Mouse (Mus musculus) hindbrain, embryonic 16.5 days (tissue): Measurements from ENCODE around the gene Fezf2. TPM values are rescaled to one million over a fixed set of nuclear protein-coding genes. Genes with fewer than 3 reads are reported as not detected.

Source experiments
- ATAC-seq: fragments of 200-750 bp; cut with Nextera tagmentation; 2 replicates; pipeline ENCODE4 v1.8.0; 2017; ENCODE audit warnings: moderate TSS enrichment, moderate library complexity
- H3K27ac ChIP-seq: fragments of 300-500 bp; sonication (generic); 2 replicates; pipeline ENCODE4 v1.5.1; 2014; ENCODE audit warnings: low read depth, mild to moderate bottlenecking, control low read depth, low read length, moderate library complexity
- H3K27me3 ChIP-seq: fragments of 300-500 bp; sonication (generic); replicated peaks from 2 replicates; pipeline ENCODE4 v1.6.1; 2014; ENCODE audit warnings: low read length; ENCODE audit not compliant: control insufficient read depth, insufficient read depth
- H3K36me3 ChIP-seq: fragments of 300-500 bp; sonication (generic); 2 replicates; pipeline ENCODE4 v1.6.1; 2014; ENCODE audit warnings: mild to moderate bottlenecking, low read length, moderate library complexity, mixed read lengths; ENCODE audit not compliant: control insufficient read depth, insufficient read depth
- H3K4me1 ChIP-seq: fragments of 300-500 bp; sonication (generic); 2 replicates; pipeline ENCODE4 v1.6.1; 2014; ENCODE audit warnings: low read depth, low read length; ENCODE audit not compliant: control insufficient read depth, insufficient read depth
- H3K4me2 ChIP-seq: fragments of 300-500 bp; sonication (generic); 2 replicates; pipeline ENCODE4 v1.6.1; 2014; ENCODE audit warnings: mild to moderate bottlenecking, low read length, control low read depth, moderate library complexity
- H3K4me3 ChIP-seq: fragments of 300-500 bp; sonication (generic); 2 replicates; pipeline ENCODE4 v1.5.1; 2014; ENCODE audit warnings: mild to moderate bottlenecking, low read length, control low read depth, moderate library complexity
- H3K9ac ChIP-seq: fragments of 300-500 bp; sonication (generic); 2 replicates; pipeline ENCODE4 v1.6.1; 2014; ENCODE audit warnings: low read depth, mild to moderate bottlenecking, control low read depth, low read length, moderate library complexity
- H3K9me3 ChIP-seq: fragments of 300-500 bp; sonication (generic); 2 replicates; pipeline ENCODE4 v1.6.1; 2014; ENCODE audit warnings: mild to moderate bottlenecking, low read length, moderate library complexity; ENCODE audit not compliant: control insufficient read depth
- WGBS: fragments of 180-500 bp; shearing (Covaris S2); extraction: QIAGEN DNeasy Blood & Tissue Kit; methylation state at CpG from one replicate; pipeline ENCODE4 v1.1.7; 2014; 5-methylcytosine and 5-hydroxymethylcytosine counted together
- polyA plus RNA-seq: library from polyadenylated mRNA; unstranded; fragments of >200 nt; fragmentation: Nextera tagmentation; extraction: Ambion mirVana; gene quantifications from 2 replicates; pipeline ENCODE4 v1.2.1, GENCODE M21; 2015

Fezf2 gene
- polyA plus RNA-seq, 1 experiment from 2014 or later: 0.06 TPM

GRCm38 (mm10) chr14:12344061-12344745 is 3.8 kb downstream of the Fezf2 start:
- ATAC-seq: no peak
- H3K27me3 ChIP-seq: peaks cover 54% of the 10 kb centered on the region
- H3K4me1 ChIP-seq: peaks cover 12% of the 10 kb centered on the region
- H3K4me2 ChIP-seq: no peak overlapping the region
- H3K4me3 ChIP-seq: no peak overlapping the region; the same call in none of the 2 replicates
- H3K9me3 ChIP-seq: no peaks in the 10 kb centered on the region
- no peak overlapping the region; the same call in 1 of the 2 replicates for H3K9ac ChIP-seq
- H3K36me3 ChIP-seq: no peaks in the 10 kb centered on the region
- 4% methylated on average over 24 of the region's 24 CpGs for WGBS
- no peak overlapping the region for H3K27ac ChIP-seq

- H3K36me3 ChIP-seq: no peaks in the 10 kb centered on the region
- H3K27me3 ChIP-seq: peaks cover 51% of the 10 kb centered on the region
- H3K4me1 ChIP-seq: peaks cover 12% of the 10 kb centered on the region
- no peak for ATAC-seq
- H3K9ac ChIP-seq: no peak overlapping the region
- no peak overlapping the region for H3K4me2 ChIP-seq
- no peaks in the 10 kb centered on the region for H3K9me3 ChIP-seq
- no peak overlapping the region; the same call in 1 of the 2 replicates for H3K4me3 ChIP-seq
- WGBS: 2% methylated on average over 20 of the region's 20 CpGs
- H3K27ac ChIP-seq: no peak overlapping the region
Measured at GRCm38 (mm10) chr14:12343451-12343941, 4.5 kb downstream of the Fezf2 start.

GRCm38 (mm10) chr14:12342458-12343131 is 5.4 kb downstream of the Fezf2 start:
- H3K9ac ChIP-seq: no peak overlapping the region
- ATAC-seq: no peak
- peaks cover 54% of the 10 kb centered on the region for H3K27me3 ChIP-seq
- H3K9me3 ChIP-seq: no peaks in the 10 kb centered on the region
- 3% methylated on average over 23 of the region's 23 CpGs for whole genome bisulfite sequencing
- no peak overlapping the region for H3K4me2 ChIP-seq
- no peak overlapping the region for H3K4me3 ChIP-seq
- H3K4me1 ChIP-seq: peaks cover 12% of the 10 kb centered on the region
- no peaks in the 10 kb centered on the region for H3K36me3 ChIP-seq
- no peak overlapping the region for H3K27ac ChIP-seq

- H3K4me1 ChIP-seq: peaks cover 12% of the 10 kb centered on the region
- no peak for ATAC-seq
- no peaks in the 10 kb centered on the region for H3K9me3 ChIP-seq
- H3K9ac ChIP-seq: no peak overlapping the region
- H3K27me3 ChIP-seq: peaks cover 56% of the 10 kb centered on the region
- 5% methylated on average over 24 of the region's 24 CpGs for WGBS
- H3K27ac ChIP-seq: no peak overlapping the region
- H3K4me3 ChIP-seq: no peak overlapping the region
- no peaks in the 10 kb centered on the region for H3K36me3 ChIP-seq
- H3K4me2 ChIP-seq: no peak overlapping the region
Measured at GRCm38 (mm10) chr14:12341789-12342457, 6.1 kb downstream of the Fezf2 start.

GRCm38 (mm10) chr14:12341075-12341788 is 6.8 kb downstream of the Fezf2 start:
- H3K4me3 ChIP-seq: no peak overlapping the region
- peak overlapping the region; percentile 9; the same call in 1 of the 2 replicates for H3K4me2 ChIP-seq
- no peak overlapping the region for H3K9ac ChIP-seq
- no peaks in the 10 kb centered on the region for H3K9me3 ChIP-seq
- peaks cover 53% of the 10 kb centered on the region for H3K27me3 ChIP-seq
- H3K36me3 ChIP-seq: no peaks in the 10 kb centered on the region
- ATAC-seq: 0 out of 2 replicates have a peak, but pooled peaks have one; percentile 21
- H3K27ac ChIP-seq: no peak overlapping the region
- WGBS: 1% methylated on average over 42 of the region's 42 CpGs
- H3K4me1 ChIP-seq: peaks cover 11% of the 10 kb centered on the region

GRCm38 (mm10) chr14:12340238-12341074 is 7.5 kb downstream of the Fezf2 start:
- no peaks in the 10 kb centered on the region for H3K36me3 ChIP-seq
- ATAC-seq: no peak
- H3K9ac ChIP-seq: no peak overlapping the region
- H3K4me2 ChIP-seq: no peak overlapping the region; the same call in 1 of the 2 replicates
- under 1% methylated on average over 19 of the region's 19 CpGs for WGBS
- H3K4me3 ChIP-seq: no peak overlapping the region
- no peak overlapping the region for H3K27ac ChIP-seq
- peaks cover 54% of the 10 kb centered on the region for H3K27me3 ChIP-seq
- peaks cover 5% of the 10 kb centered on the region for H3K4me1 ChIP-seq
- no peaks in the 10 kb centered on the region for H3K9me3 ChIP-seq

GRCm38 (mm10) chr14:12338811-12339565 is 9.0 kb downstream of the Fezf2 start:
- Histone ChIP-seq H3K4me2 (no peak overlapping the region), H3K4me1 (no peaks in the 10 kb centered on the region), H3K4me3 (no peak overlapping the region), H3K36me3 (no peaks in the 10 kb centered on the region), H3K27ac (no peak overlapping the region), H3K9me3 (no peaks in the 10 kb centered on the region), H3K9ac (no peak overlapping the region), H3K27me3 (peaks cover 53% of the 10 kb centered on the region)
- no peak for ATAC-seq
- WGBS: 2% methylated on average over 10 of the region's 10 CpGs
